Mouse (Mus musculus) CD8-positive naive resting alpha-beta T cell, adult 2 months (primary cell): ENCODE results near the gene Tenm4.
"Not testable (repeated sequence)": the region's sequence is repeated elsewhere in the genome, so short reads cannot be mapped to it uniquely, and the experiment has no call there.

Experiments used
- DNase-seq, 2 experiments: peaks; one replicate each; pipeline ENCODE4 v3.0.0; 2022; ENCODE audit warnings: low read depth in 2 of 2, low spot score in 2 of 2

Tenm4 gene

GRCm38 (mm10) chr7:96565806-96566205, 394.8 kb downstream of the Tenm4 start:
- DNase-seq = no peak

DNA sequence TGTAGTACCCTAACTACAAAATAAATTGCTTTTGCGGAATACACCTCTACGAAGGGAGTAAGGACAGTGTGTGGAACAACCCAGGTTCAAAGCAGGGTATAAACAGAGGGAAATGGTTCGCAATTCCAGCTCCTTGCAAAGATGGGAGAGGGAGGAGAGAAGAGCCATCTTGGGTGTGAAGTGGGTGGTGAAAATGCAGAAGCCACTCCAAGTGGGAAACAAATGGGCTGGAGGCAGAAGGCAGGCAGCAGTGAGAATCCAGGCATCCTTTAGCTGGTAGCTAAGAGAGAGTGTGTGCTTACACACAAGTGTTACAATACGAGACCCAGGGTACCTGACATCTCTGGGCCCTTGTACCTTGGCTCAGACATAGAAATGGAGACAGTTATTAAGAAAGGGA, 395.2 kb downstream of the Tenm4 start:
- no peak for DNase-seq

DNA sequence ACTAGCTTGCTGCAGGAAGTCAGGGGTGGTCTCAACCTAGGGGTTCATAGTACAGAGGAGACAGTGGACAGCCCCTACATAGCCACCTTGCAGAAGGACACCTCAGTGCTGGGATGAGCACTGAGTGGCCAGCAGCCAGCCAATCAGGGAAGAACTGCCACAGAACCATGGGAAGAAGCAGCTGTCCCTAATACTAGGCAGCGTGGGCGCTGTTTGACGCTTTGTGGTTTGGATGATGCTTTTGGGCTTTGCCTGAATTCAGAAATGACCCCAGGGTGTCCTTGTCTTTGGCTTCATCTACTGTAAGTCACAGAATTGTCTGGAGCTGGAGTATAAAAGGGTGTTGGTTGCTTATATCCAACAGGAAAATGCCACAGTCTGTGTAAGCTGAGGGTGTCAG, 397.0 kb downstream of the Tenm4 start:
- no peak for DNase-seq

DNA sequence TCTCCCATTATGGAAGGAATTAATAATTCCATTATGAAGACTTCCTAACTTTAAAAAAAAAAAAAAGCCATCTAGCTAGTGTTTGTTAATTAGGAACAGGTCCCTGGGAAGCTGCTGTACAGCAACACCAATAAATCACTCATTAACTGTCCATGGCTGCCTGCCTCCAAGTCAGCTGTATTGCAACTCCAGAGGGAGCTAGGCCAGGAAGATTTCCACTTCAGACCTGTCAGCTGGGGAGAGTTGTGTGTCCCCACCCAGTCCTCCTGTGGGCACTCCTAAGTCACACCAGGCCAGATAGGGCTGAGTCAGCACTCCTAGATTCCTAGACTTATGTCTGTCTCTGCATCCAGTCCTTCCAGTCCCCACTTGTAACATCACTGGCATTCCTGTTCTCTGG, 399.9 kb downstream of the Tenm4 start:
- DNase-seq = no peak

DNA sequence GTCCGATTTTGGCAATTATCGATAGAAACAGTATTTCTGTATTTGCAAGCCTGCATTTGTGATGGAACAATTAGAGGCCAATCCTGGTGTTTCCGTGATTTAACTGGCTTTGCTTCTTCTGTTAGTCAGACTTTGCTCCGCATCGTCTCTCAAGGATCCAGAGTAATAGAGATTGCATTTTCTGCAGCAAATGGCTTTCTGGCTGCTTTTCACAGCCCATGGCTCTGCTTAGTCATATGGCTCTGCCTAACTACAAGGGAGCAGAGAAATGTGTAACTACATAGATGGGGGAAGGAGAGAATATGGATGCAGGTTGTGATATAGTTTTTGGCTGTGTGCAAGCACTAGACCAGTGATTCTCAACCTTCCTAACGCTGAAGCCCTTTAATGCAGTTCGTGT, 401.9 kb downstream of the Tenm4 start:
- no peak for DNase-seq

DNA sequence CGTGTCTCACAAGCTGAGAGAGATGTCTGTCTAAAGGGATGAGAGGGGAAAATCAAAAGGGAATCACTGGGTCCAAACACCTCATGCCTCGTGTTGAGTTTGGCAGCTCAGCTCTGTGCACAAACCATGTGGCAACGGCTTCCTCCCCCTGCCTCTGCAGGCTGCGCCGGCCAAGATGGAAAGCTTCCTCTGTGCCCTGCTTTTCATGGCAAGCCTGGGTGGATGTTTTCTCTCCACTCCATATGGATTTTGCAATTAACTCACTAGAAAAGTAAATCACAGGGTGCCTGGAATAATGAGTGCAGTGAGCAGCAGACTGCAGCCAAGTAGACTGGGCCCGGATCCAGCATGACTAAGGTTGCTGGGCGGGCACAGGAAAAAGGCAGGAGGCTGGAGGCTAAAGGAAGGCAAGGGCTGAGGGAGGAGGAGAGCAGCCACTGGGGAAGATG, 404.2 kb downstream of the Tenm4 start:
- no peak for DNase-seq

- DNase-seq = no peak
Observed at GRCm38 (mm10) chr7:96582752-96583151, 411.7 kb downstream of the Tenm4 start.

DNA sequence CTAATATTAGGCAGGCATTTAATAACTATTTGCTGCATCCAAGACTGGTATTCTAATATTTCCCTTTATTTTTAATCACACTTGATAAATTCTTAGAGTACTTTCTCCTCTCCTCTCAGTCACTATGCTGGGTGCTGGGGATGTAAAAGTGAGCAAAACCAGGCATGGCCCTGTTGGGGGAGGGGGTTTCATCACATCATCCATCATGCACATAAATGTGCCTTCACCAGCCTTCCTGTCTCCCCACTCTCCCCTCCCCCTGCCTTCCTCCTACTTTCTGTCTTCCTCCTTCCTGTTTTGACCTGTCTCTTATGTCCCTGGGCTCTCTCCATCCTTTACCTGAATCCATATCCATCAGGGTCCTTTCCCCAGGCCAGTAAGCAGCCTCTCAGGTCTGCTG, 416.4 kb downstream of the Tenm4 start:
- DNase-seq = no peak

DNA sequence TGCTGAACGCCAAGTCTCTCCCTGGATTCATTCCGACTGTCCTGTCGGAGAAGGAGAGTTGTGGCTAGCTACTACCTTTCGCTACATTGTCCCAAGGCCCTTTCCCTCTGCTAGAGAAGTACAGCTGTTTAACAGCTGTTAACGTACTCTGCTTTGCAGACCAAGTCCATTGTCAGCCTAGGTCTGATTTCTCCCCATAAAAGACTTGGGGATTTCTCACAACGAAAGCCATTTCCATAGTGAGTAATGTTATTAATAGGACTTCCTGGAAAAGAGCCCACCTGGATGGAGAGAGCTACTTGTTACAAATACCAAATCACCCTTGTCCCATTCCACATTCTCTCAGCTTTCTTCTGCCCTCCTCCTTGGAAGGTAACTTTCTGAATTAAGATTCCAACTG, 417.5 kb downstream of the Tenm4 start:
- DNase-seq = no peak

DNA sequence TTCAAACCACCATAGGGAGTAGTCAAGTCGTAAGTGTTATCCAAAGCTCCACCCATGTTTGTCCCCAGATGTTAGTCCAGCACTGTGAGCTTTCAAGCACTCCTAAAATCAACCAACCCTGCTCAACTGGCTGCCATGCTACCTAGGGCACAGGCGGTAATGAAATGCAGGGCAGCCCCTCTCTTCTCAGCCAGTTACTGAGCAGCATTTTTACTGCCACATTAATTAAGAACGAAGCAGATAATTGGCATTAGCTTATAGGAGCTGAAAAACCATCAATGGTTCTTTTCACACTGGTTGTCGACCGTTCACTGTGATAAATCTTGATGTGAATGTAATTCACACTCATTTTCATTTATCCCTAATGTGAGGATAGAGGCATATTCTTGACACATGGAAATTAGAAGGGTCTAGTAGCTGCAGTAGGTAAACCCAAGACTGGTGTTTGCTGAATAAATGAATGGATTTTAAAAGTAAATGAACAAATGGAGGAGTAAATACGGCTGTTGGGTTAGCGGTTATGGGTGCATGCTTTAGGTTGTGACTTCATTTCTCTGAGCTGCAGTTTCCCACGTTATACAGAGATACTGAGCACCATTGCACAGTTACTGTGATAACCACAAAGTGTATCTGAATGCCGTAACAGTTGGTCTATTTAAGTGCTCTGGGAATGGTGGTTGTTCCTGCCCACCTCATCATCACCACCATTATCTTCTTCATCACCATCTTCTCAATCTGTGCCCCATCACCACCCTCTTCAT, 424.7 kb downstream of the Tenm4 start:
- DNase-seq = no peak

- DNase-seq = no peak
Observed at GRCm38 (mm10) chr7:96596402-96597195, 425.6 kb downstream of the Tenm4 start.

- no peak for DNase-seq
Observed at GRCm38 (mm10) chr7:96597871-96598270, 426.8 kb downstream of the Tenm4 start.

DNA sequence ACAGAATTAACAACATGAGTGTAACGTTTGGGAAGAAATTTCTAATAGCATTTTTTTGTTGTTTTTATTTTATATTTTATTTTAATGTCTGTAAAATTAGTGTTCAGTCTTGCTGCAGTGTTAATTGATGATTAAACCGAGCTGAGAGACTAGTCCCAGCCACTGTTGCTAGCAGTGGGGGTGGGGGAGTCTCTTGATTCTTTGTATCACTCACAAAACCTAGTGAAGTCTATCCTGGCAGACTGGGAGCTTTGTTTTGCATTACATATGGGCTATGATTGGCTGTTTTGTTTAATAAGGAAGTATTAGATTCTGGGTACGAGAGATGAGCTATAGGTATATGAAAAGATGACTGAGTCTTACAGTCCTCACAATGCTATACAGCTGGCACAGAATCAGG, 428.0 kb downstream of the Tenm4 start:
- DNase-seq = no peak

- no peak for DNase-seq
Observed at GRCm38 (mm10) chr7:96600381-96600941, 429.4 kb downstream of the Tenm4 start.

- no peak for DNase-seq
Observed at GRCm38 (mm10) chr7:96604091-96604745, 433.2 kb downstream of the Tenm4 start.

- no peak for DNase-seq
Observed at GRCm38 (mm10) chr7:96605316-96605715, 434.3 kb downstream of the Tenm4 start.

DNA sequence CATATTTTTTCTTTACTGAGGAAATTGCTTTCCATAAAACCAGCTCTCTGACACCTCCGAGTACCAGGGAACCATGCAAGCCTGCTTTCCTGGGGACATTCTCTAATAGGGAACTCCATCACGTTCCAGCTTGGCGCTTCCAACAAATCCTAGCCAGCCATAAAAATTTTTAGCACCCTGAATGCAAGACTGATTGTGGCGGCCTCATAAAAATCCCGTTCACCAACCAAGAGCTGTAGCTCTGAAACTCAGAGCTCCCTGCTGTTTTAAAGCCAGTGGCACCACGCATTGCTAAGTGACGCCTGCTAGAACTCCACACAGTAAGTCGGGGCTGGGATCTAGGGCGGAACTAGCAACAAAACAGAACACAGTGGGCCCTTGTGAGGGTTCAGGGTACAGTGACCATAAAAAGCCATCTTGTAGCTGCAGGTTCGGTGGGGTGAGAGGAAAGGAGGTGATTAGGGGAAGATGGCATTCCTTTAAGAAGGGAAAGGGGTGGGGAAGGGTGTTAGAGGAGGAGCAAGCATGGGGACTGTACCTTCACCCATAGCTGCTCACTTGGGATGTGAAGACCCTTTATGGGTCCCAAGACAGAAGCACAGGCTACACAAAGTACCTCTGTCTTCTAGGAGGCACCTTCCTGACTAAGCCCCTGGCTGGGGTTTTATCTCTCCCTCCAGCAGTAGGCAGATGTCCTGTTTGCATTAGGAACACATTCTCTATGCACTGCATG, 439.0 kb downstream of the Tenm4 start:
- no peak for DNase-seq

- DNase-seq = no peak
Observed at GRCm38 (mm10) chr7:96617371-96617770, 446.3 kb downstream of the Tenm4 start.

GRCm38 (mm10) chr7:96619930-96620472, 449.0 kb downstream of the Tenm4 start:
- DNase-seq = no peak

DNA sequence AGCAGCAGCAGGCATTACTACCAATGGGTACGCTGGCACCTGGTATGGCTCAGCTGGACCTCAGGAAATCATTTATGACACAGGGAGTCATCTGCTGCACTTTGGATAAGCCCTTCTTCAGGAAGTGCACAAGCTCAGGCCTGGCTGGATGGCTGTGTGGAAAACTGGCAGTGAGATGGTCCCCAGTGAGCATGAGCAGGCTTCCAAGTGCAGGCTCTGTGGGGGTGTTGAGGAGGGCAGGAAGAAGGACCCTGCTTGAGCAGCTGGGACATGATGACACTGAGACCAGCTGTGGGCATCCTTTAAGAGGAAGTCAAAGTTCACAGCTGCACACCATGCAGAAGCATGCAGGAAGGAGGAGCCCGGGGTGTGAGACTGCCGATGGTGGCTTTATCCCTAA, 455.3 kb downstream of the Tenm4 start:
- DNase-seq = no peak

GRCm38 (mm10) chr7:96630551-96630950, 459.5 kb downstream of the Tenm4 start:
- DNase-seq = not testable (repeated sequence)
